In genomic region chr5:145881207-145881606, GRCm38 (mm10) we compare ENCODE assay signal across 26 mouse cellular contexts. TPM values are rescaled to one million over a fixed set of nuclear protein-coding genes. Genes with fewer than 3 reads are reported as not detected.
DNase-seq lines count a peak whose midpoint lies in the region; ATAC-seq and TF ChIP-seq lines count a peak whose summit lies in the region.
"Had no signal": no experiment of that assay in that cellular context is flagged by ENCODE, and none has a peak within 500 bp of the region (broad histone marks: within the 10 kb centered on the region; RNA-seq: fewer than 3 reads in every experiment).

No protein-coding gene starts in this region.

- no peak overlapping the region for H3K4me3 ChIP-seq in liver, adult 2 months (ENCODE audit: insufficient read depth, low read depth, low read length)
- no peak overlapping the region for H3K4me3 ChIP-seq in liver, embryonic 11.5 days (ENCODE audit: low read depth, low read length)
- H3K4me3 ChIP-seq in liver, embryonic 15.5 days (replicated peaks) = no peak overlapping the region
- H3K4me3 ChIP-seq: embryonic facial prominence, embryonic 10.5 days; embryonic facial prominence, embryonic 12.5 days; forebrain, embryonic 13.5 days; forebrain, embryonic 15.5 days had no signal

- H3K36me3 ChIP-seq in liver, adult 2 months (ENCODE audit: control insufficient read depth, insufficient read depth, low read length) = peaks cover 12% of the 10 kb centered on the region
- H3K36me3 ChIP-seq in liver, embryonic 11.5 days (ENCODE audit: control insufficient read depth, insufficient read depth, low read length) = no peaks in the 10 kb centered on the region
- no peaks in the 10 kb centered on the region for H3K36me3 ChIP-seq in liver, embryonic 15.5 days (replicated peaks)
- H3K36me3 ChIP-seq: embryonic facial prominence, embryonic 10.5 days; embryonic facial prominence, embryonic 12.5 days; forebrain, embryonic 15.5 days; G1E had no signal

- no peak for TF ChIP-seq CTCF in liver, adult 2 months (IDR thresholded peaks at IDR 0.05; ENCODE audit: low read depth, low read length)

- no peak overlapping the region for H3K9ac ChIP-seq in liver, adult 2 months (ENCODE audit: low read depth, low read length)
- no peak overlapping the region for H3K9ac ChIP-seq in liver, embryonic 11.5 days (ENCODE audit: low read depth, low read length)
- H3K9ac ChIP-seq in liver, embryonic 15.5 days = no peak overlapping the region
- H3K9ac ChIP-seq: embryonic facial prominence, embryonic 12.5 days; forebrain, embryonic 13.5 days; forebrain, embryonic 15.5 days had no signal

- no peaks in the 10 kb centered on the region for H3K27me3 ChIP-seq in liver, adult 2 months (ENCODE audit: control insufficient read depth, insufficient read depth, low read length)
- H3K27me3 ChIP-seq in liver, embryonic 11.5 days (replicated peaks; ENCODE audit: control insufficient read depth, insufficient read depth, low read length) = no peaks in the 10 kb centered on the region
- no peaks in the 10 kb centered on the region for H3K27me3 ChIP-seq in liver, embryonic 15.5 days
- H3K27me3 ChIP-seq: CH12.LX; embryonic facial prominence, embryonic 12.5 days; forebrain, embryonic 13.5 days; forebrain, embryonic 15.5 days; Patski had no signal

- ATAC-seq in liver, embryonic 11.5 days (replicated peaks; ENCODE audit: low FRiP score) = no peak
- ATAC-seq in liver, embryonic 15.5 days (ENCODE audit: insufficient read depth) = peak; percentile 57
- ATAC-seq: activated CD4-positive, CD25-positive, alpha-beta regulatory T cell, adult 4 months; CD4-positive, CD25-positive, alpha-beta regulatory T cell, adult 4 months; forebrain, embryonic 13.5 days; forebrain, embryonic 15.5 days; Patski had no signal

- no peak for TF ChIP-seq POLR2A in liver, adult 2 months (IDR thresholded peaks at IDR 0.05; ENCODE audit: extremely low read depth, insufficient read depth, low read length)

- no peak overlapping the region for H3K4me2 ChIP-seq in liver, embryonic 11.5 days
- no peak overlapping the region for H3K4me2 ChIP-seq in liver, embryonic 15.5 days
- H3K4me2 ChIP-seq: embryonic facial prominence, embryonic 12.5 days; forebrain, embryonic 13.5 days; forebrain, embryonic 15.5 days had no signal

- peaks cover 13% of the 10 kb centered on the region for H3K4me1 ChIP-seq in liver, adult 2 months (ENCODE audit: control insufficient read depth, insufficient read depth, low read length)
- H3K4me1 ChIP-seq in liver, embryonic 11.5 days (replicated peaks; ENCODE audit: control insufficient read depth, insufficient read depth, low read length) = no peaks in the 10 kb centered on the region
- no peaks in the 10 kb centered on the region for H3K4me1 ChIP-seq in liver, embryonic 15.5 days (replicated peaks)
- H3K4me1 ChIP-seq: embryonic facial prominence, embryonic 10.5 days; embryonic facial prominence, embryonic 12.5 days; forebrain, embryonic 13.5 days; forebrain, embryonic 15.5 days had no signal

- H3K27ac ChIP-seq in liver, adult 2 months (replicated peaks; ENCODE audit: insufficient read depth, low read depth, low read length) = peak overlapping the region; percentile 90
- H3K27ac ChIP-seq in liver, embryonic 11.5 days (ENCODE audit: low read depth, low read length) = no peak overlapping the region
- peak overlapping the region; percentile 53; the same call in 1 of the 2 replicates for H3K27ac ChIP-seq in liver, embryonic 15.5 days (replicated peaks)
- H3K27ac ChIP-seq: embryonic facial prominence, embryonic 10.5 days; embryonic facial prominence, embryonic 12.5 days; forebrain, embryonic 13.5 days; forebrain, embryonic 15.5 days had no signal

- H3K79me2 ChIP-seq in liver, adult 2 months (ENCODE audit: control insufficient read depth, insufficient read depth, low read length) = peaks cover 3% of the 10 kb centered on the region; the same call in 1 of the 2 replicates

- peak; percentile 99 for DNase-seq in liver, adult 2 months (ENCODE audit: extremely low read depth, low read depth, low spot score)
- no peak for DNase-seq in liver, embryonic 11.5 days (ENCODE audit: low spot score)
- no peak for DNase-seq in liver
- no peak for DNase-seq in right cerebral cortex, postnatal 25 days
- DNase-seq: adrenal gland, adult 8-10 months; adrenal gland, postnatal 14 days; B cell, adult 2 months; cerebellum, adult 11-12 months; cerebellum, adult 2 months; cerebellum, adult 9-10 months; cerebellum, postnatal 10 days; cerebellum, postnatal 25 days had no signal

- peaks cover 17% of the 10 kb centered on the region for H3K9me3 ChIP-seq in liver, embryonic 11.5 days (ENCODE audit: control insufficient read depth, low read length)
- no peaks in the 10 kb centered on the region for H3K9me3 ChIP-seq in liver, embryonic 15.5 days (replicated peaks)

RNA-seq across cellular contexts. Expression of gene Cyp3a11, which starts 1.4 kb away (rescaled TPM):
- 6,008 and 10,741 TPM in 2 replicates for total RNA-seq in liver, adult 2 months (2014; rRNA removed)
- polyA plus RNA-seq in liver, adult 2 months (2012; rRNA removed) = 589 and 877 TPM in 2 replicates
- polyA plus RNA-seq in liver, embryonic 11.5 days (2014; fragmentation: Nextera tagmentation; extraction: Ambion mirVana) = not detected in 2 replicates
- 31.7 and 33.3 TPM in 2 replicates for polyA plus RNA-seq in liver, embryonic 15.5 days (2015; fragmentation: Nextera tagmentation; extraction: Ambion mirVana)
- total RNA-seq: adrenal gland, adult 18-20 months; CH12.LX had no signal
- polyA plus RNA-seq: activated CD4-positive, CD25-positive, alpha-beta regulatory T cell, adult 4 months; CD4-positive, CD25-positive, alpha-beta regulatory T cell, adult 4 months; cerebellum, adult 2 months; cortical plate, adult 2 months; embryonic facial prominence, embryonic 10.5 days; embryonic facial prominence, embryonic 12.5 days; embryonic facial prominence, embryonic 14.5 days; forebrain, embryonic 11.5 days; forebrain, embryonic 13.5 days; forebrain, embryonic 15.5 days; G1E; Patski had no signal

Comparison
In these comparisons a context has a peak if more than half of its experiments do, and no peak if none do; other contexts are left out.
1. RNA of gene Cyp3a11, which starts 1.4 kb away (polyA plus RNA-seq): 589 to 877 TPM in liver, adult 2 months and 31.7 to 33.3 TPM in liver, embryonic 15.5 days; not detected in liver, embryonic 11.5 days; every median in the first group is over 10 times any median in the second.